Mouse (Mus musculus) embryonic fibroblast, embryonic 13.5 days (primary cell): ENCODE data around the gene Olfr536.

Experiments
- CTCF ChIP-seq: IDR thresholded peaks from 2 replicates; pipeline ENCODE4 v1.5.1; 2011; ENCODE audit warnings: mild to moderate bottlenecking, control low read depth, low read length, moderate library complexity, borderline replicate concordance; ENCODE audit not compliant: insufficient read depth
- POLR2A ChIP-seq: IDR thresholded peaks from 2 replicates; pipeline ENCODE4 v1.6.1; 2011; ENCODE audit warnings: low read depth, mild to moderate bottlenecking, control low read depth, low read length, moderate library complexity

DNA sequence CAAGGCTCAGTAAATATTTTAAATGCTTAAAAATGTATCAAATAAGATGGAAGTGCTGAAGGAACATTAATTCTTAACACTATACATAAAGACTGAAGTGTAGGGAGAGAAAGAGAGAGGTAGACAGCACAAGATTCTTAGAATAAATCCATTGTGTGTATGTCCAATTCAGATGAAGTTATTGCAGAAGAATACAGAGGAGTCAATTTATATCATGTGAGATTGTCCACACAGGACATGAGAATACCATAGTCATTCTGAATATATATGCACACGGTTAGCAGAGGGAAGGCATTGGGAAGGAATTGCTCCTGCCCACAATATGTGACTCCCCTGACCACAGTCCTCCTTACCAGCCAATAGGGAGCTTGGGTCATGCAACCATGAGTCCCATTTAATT, 23.3 kb downstream of the Olfr536 start, which contains the start of gene Olfr535:
- no peak for TF ChIP-seq POLR2A
- no peak for TF ChIP-seq CTCF
